In the genomic region with DNA sequence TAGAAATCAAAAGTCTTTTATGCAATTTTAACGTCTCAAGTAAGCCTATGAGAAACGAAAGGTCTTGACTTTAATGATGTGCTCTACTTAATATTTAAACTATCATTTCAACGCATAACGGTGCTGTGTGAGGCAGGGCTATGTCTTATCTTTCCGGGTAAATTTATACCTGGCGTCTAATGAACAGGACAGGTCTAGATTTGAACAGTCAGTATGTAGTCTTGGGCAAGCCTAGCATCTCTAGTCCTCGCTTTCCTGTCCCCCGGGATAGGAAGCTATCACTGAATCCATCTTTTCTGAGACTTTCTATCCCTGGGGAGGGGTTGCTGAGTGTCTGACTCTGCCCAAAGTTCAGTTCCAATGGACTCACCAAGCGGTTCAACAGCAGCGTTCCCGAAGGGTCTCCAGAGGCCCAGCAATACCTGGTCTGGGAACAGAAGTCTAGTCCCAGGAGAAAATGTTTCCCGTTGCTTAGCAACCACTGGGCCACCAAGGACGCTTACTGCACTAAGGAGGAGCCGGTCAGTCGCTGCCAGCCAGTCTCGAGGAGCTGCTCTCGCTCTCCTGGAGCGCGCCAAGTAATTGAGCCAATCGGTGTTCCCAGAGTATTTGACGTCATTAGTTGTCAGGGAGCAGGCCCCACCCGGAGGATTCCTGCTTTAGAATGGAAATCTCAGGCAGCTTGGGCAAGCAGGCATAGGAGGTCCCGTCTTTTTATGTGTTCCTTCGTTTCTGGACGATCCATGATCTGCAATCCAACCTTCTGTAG, we compare ENCODE assay signal across 8 mouse cellular contexts. TPM values are rescaled to one million over a fixed set of nuclear protein-coding genes. Genes with fewer than 3 reads are reported as not detected.
DNase-seq lines count a peak whose midpoint lies in the region; ATAC-seq lines count a peak whose summit lies in the region.

Gene Dnah6 (minus strand): TSS at position 463 of the 769 bp plus-strand sequence.

- H3K27ac ChIP-seq in intestine, embryonic 14.5 days (ENCODE audit: low read depth), result peak within 1 kb of the TSS; percentile 85

- H3K9ac ChIP-seq in intestine, embryonic 14.5 days (ENCODE audit: low read length), result peak within 1 kb of the TSS; percentile 40

- intact Hi-C loops in left cerebral cortex, postnatal 10 days (cut with DNase I), result loop anchor here (10.0 kb wide), 2 partner anchors 367 to 587 kb away; no protein-coding TSS in a partner anchor

- peak within 1 kb of the TSS; percentile 42 for H3K4me3 ChIP-seq in intestine, embryonic 14.5 days (ENCODE audit: low read depth, low read length)

- peak; percentile 94 to 97 for DNase-seq in adrenal gland, adult (ENCODE audit: inconsistent age in 2 of 2, low spot score in 1 of 2)
- peak; percentile 93 for DNase-seq in embryo, embryonic 10 days (ENCODE audit: low spot score)
- DNase-seq in gastrocnemius, postnatal 25 days, result peak; percentile 88
- DNase-seq in intestine, embryonic 14.5 days (ENCODE audit: low spot score), result peak; percentile 85
- DNase-seq in left cerebral cortex, postnatal 10 days (ENCODE audit: extremely low spot score in 1 of 2, low spot score in 2 of 2), result peak; percentile 93 to 94
- peak; percentile 95 to 98 for DNase-seq in right cerebral cortex, postnatal 10 days (ENCODE audit: low spot score in 2 of 2)
- DNase-seq in urinary bladder, postnatal 14 days (ENCODE audit: low spot score), result peak; percentile 84

- no peaks in the 10 kb centered on the region for H3K27me3 ChIP-seq in intestine, embryonic 14.5 days (replicated peaks; ENCODE audit: control insufficient read depth, insufficient read depth, low read length)

- peak within 1 kb of the TSS; percentile 68 for H3K4me2 ChIP-seq in intestine, embryonic 14.5 days (ENCODE audit: low read length)

- ATAC-seq in intestine, embryonic 14.5 days (replicated peaks; ENCODE audit: low FRiP score, low TSS enrichment, low read depth), result peak; percentile 99
- ATAC-seq in megakaryocyte progenitor cell, adult 5-6 weeks (replicated peaks; ENCODE audit: poor library complexity), result peak; percentile 100

- 32% methylated on average over 25 of the region's 25 CpGs for WGBS in intestine, embryonic 14.5 days

- peaks cover 2% of the 10 kb centered on the region; the same call in 1 of the 2 replicates for H3K4me1 ChIP-seq in intestine, embryonic 14.5 days (replicated peaks; ENCODE audit: control insufficient read depth, insufficient read depth, low read length)

- H3K9me3 ChIP-seq in intestine, embryonic 14.5 days (ENCODE audit: control insufficient read depth, low read length), result no peaks in the 10 kb centered on the region

- no peaks in the 10 kb centered on the region for H3K36me3 ChIP-seq in intestine, embryonic 14.5 days (ENCODE audit: control insufficient read depth, insufficient read depth, low read length)

RNA-seq across cellular contexts. Expression of gene Dnah6, which starts in this region (rescaled TPM):
- total RNA-seq in gastrocnemius, postnatal 25 days (2021), result under 1 TPM in 1 of 2 experiments, not detected in 1; 0.05 TPM
- 0.05 and 0.07 TPM in 2 replicates for polyA plus RNA-seq in intestine, embryonic 14.5 days (2014; fragmentation: Nextera tagmentation; extraction: Ambion mirVana)
- 1 to 10 TPM; 1.0 to 1.1 TPM for total RNA-seq in left cerebral cortex, postnatal 10 days (2021)
- total RNA-seq in megakaryocyte progenitor cell, adult 5-6 weeks (2015), result 0.02 and 0.05 TPM in 2 replicates
- total RNA-seq in megakaryocyte progenitor cell, adult 5-6 weeks (2017), result 0.04 TPM in 1 of 2 replicates, not detected in the other

Comparison
In these comparisons a context has a peak if more than half of its experiments do, and no peak if none do; other contexts are left out.
1. Peak in every context shown above with its lines: DNase-seq, ATAC-seq, H3K4me3 ChIP-seq and H3K27ac ChIP-seq.
2. Peak in DNase-seq in gastrocnemius, postnatal 25 days; RNA of the gene not detected or under 1 TPM.
3. Peak in DNase-seq, ATAC-seq, H3K4me3 ChIP-seq, H3K27ac ChIP-seq, H3K9ac ChIP-seq and H3K4me2 ChIP-seq in intestine, embryonic 14.5 days; RNA of the gene not detected or under 1 TPM.
4. Peak in ATAC-seq in megakaryocyte progenitor cell, adult 5-6 weeks; RNA of the gene not detected or under 1 TPM.